Mouse (Mus musculus) stomach, embryonic 16.5 days (tissue): ENCODE measurements around the gene Trim72. TPM values are rescaled to one million over a fixed set of nuclear protein-coding genes. Genes with fewer than 3 reads are reported as not detected.

Experiments used
- ATAC-seq: fragments of 200-750 bp; cut with Nextera tagmentation; 2 replicates; pipeline ENCODE4 v1.8.0; 2017; ENCODE audit warnings: moderate number of reproducible peaks, moderate TSS enrichment; ENCODE audit not compliant: insufficient read depth, low FRiP score
- H3K27ac ChIP-seq: fragments of 300-500 bp; sonication (generic); 2 replicates; pipeline ENCODE4 v1.5.1; 2014; ENCODE audit warnings: low read length
- H3K27me3 ChIP-seq: fragments of 300-500 bp; sonication (generic); 2 replicates; pipeline ENCODE4 v1.6.1; 2014; ENCODE audit warnings: low read length, control low read depth, mixed read lengths; ENCODE audit not compliant: control insufficient read depth, insufficient read depth
- H3K36me3 ChIP-seq: fragments of 300-500 bp; sonication (generic); 2 replicates; pipeline ENCODE4 v1.6.1; 2014; ENCODE audit warnings: low read length; ENCODE audit not compliant: control insufficient read depth, insufficient read depth
- H3K4me1 ChIP-seq: fragments of 300-500 bp; sonication (generic); 2 replicates; pipeline ENCODE4 v1.6.1; 2014; ENCODE audit warnings: low read length, control low read depth, mixed read lengths; ENCODE audit not compliant: control insufficient read depth, insufficient read depth
- H3K4me2 ChIP-seq: fragments of 300-500 bp; sonication (generic); 2 replicates; pipeline ENCODE4 v1.6.1; 2014; ENCODE audit warnings: low read depth, low read length, mixed read lengths
- H3K4me3 ChIP-seq: fragments of 300-500 bp; sonication (generic); replicated peaks from 2 replicates; pipeline ENCODE4 v1.5.1; 2014; ENCODE audit warnings: mild to moderate bottlenecking, low read length
- H3K9ac ChIP-seq: fragments of 300-500 bp; sonication (generic); 2 replicates; pipeline ENCODE4 v1.6.1; 2014; ENCODE audit warnings: low read length
- H3K9me3 ChIP-seq: fragments of 300-500 bp; sonication (generic); replicated peaks from 2 replicates; pipeline ENCODE4 v1.6.1; 2016; ENCODE audit warnings: low read length, control low read depth; ENCODE audit not compliant: control insufficient read depth
- WGBS: fragments of 180-500 bp; shearing (Covaris S2); extraction: QIAGEN DNeasy Blood & Tissue Kit; methylation state at CpG from one replicate; pipeline ENCODE4 v1.1.7; 2014; 5-methylcytosine and 5-hydroxymethylcytosine counted together
- polyA plus RNA-seq: library from polyadenylated mRNA; unstranded; fragments of >200 nt; fragmentation: Nextera tagmentation; extraction: Ambion mirVana; gene quantifications from 2 replicates; pipeline ENCODE4 v1.2.1, GENCODE M21; 2015

The Trim72 gene
- polyA plus RNA-seq, 1 experiment from 2014 or later = 1.9 TPM

DNA sequence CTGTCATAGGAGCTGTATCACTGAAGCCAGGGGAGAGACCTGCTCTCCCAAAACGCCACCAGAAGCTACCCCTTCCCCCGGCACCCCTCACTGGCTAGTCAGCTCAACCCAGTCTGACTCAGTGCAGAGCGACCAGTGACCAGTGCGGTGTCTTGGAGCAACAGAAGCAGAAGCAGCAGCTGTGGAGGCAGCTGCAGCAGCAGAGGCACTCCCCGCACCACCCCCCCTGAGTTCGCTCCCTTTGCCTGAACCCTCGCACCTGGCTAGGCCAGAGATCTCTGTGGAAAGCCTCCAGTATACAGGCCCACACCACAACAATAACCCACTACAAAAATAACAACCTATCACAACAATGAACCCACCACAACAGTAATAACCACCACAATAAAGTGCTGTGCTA is 54.8 kb downstream of the Trim72 start:
- Histone ChIP-seq H3K4me2 (no peak overlapping the region), H3K27me3 (no peaks in the 10 kb centered on the region), H3K4me1 (no peaks in the 10 kb centered on the region), H3K9ac (no peak overlapping the region), H3K36me3 (no peaks in the 10 kb centered on the region), H3K27ac (no peak overlapping the region), H3K4me3 (no peak overlapping the region), H3K9me3 (no peaks in the 10 kb centered on the region)
- no peak; the same call in 1 of the 2 replicates for ATAC-seq
- 59% methylated on average over 7 of the region's 7 CpGs for WGBS

DNA sequence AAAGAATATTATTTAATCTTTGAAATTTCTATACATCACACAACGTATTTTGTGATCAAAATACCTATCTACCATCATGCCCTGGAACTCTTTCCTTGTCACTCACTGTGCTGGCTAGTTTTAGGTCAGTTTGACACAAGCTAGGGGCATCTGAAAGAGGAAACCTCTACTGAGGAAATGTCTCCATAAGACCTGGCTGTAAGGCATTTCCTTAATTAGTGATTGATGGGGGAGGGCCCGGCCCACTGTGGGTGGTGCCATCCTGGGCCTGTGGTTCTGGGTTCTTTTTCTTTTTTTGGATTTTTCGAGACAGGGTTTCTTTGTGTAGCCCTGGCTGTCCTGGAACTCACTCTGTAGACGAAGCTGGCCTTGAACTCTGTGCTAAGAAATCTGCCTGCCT is 55.3 kb downstream of the Trim72 start:
- WGBS = 69% methylated on average over 4 of the region's 4 CpGs

More for the DNA sequence above, 55.3 kb downstream of the Trim72 start:
- no peaks in the 10 kb centered on the region for H3K4me1 ChIP-seq
- H3K9me3 ChIP-seq = no peaks in the 10 kb centered on the region
- no peaks in the 10 kb centered on the region for H3K36me3 ChIP-seq
- H3K27me3 ChIP-seq = no peaks in the 10 kb centered on the region
- no peak overlapping the region for H3K9ac ChIP-seq
- H3K27ac ChIP-seq = no peak overlapping the region
- no peak overlapping the region for H3K4me2 ChIP-seq
- no peak overlapping the region for H3K4me3 ChIP-seq
- ATAC-seq = no peak

Other genes starting within 250 kb of the Trim72 start
- gene Orai3, start 234.1 kb upstream of the Trim72 start, polyA plus RNA-seq = 26.7 and 29.0 TPM in 2 replicates
- 10.5 and 16.4 TPM in 2 replicates for gene Setd1a, start 227.3 kb upstream of the Trim72 start, polyA plus RNA-seq
- not detected in 2 replicates for gene Gm49388, start 218.3 kb upstream of the Trim72 start, polyA plus RNA-seq
- gene Hsd3b7, start 203.3 kb upstream of the Trim72 start, polyA plus RNA-seq = 35.2 and 36.1 TPM in 2 replicates
- gene Stx4a, start 179.7 kb upstream of the Trim72 start, polyA plus RNA-seq = 43.1 and 48.6 TPM in 2 replicates
- 2.9 and 3.6 TPM in 2 replicates for gene Stx1b, start 179.4 kb upstream of the Trim72 start, polyA plus RNA-seq
- 9.9 and 11.2 TPM in 2 replicates for gene Zfp646, start 127.7 kb upstream of the Trim72 start, polyA plus RNA-seq
- 11.5 and 11.9 TPM in 2 replicates for gene Zfp668, start 127.1 kb upstream of the Trim72 start, polyA plus RNA-seq
- gene Prss53, start 113.0 kb upstream of the Trim72 start, polyA plus RNA-seq = 1.7 and 1.8 TPM in 2 replicates
- not detected in 2 replicates for gene Gm21974, start 108.5 kb upstream of the Trim72 start, polyA plus RNA-seq
- gene Vkorc1, start 108.3 kb upstream of the Trim72 start, polyA plus RNA-seq = 179 and 184 TPM in 2 replicates
- gene Bckdk, start 99.9 kb upstream of the Trim72 start, polyA plus RNA-seq = 134 and 148 TPM in 2 replicates
- 27.6 and 29.2 TPM in 2 replicates for gene Kat8, start 91.4 kb upstream of the Trim72 start, polyA plus RNA-seq
- 63.8 and 78.8 TPM in 2 replicates for gene Prss8, start 73.8 kb upstream of the Trim72 start, polyA plus RNA-seq
- 10.7 and 11.7 TPM in 2 replicates for gene Prss36, start 57.2 kb upstream of the Trim72 start, polyA plus RNA-seq
- 204 and 234 TPM in 2 replicates for gene Fus, start 36.5 kb upstream of the Trim72 start, polyA plus RNA-seq
- 179 and 188 TPM in 2 replicates for gene Pycard, start 10.1 kb upstream of the Trim72 start, polyA plus RNA-seq
- gene Itgam, start 58.7 kb downstream of the Trim72 start, polyA plus RNA-seq = 4.1 and 4.3 TPM in 2 replicates
- gene Gm49368, start 58.7 kb downstream of the Trim72 start, polyA plus RNA-seq = 0.04 TPM in 1 of 2 replicates, not detected in the other
- 0.27 and 0.72 TPM in 2 replicates for gene Itgax, start 125.6 kb downstream of the Trim72 start, polyA plus RNA-seq
- gene Itgad, start 150.4 kb downstream of the Trim72 start, polyA plus RNA-seq = not detected in 2 replicates
- gene Cox6a2, start 202.4 kb downstream of the Trim72 start, polyA plus RNA-seq = 1.2 and 35.0 TPM in 2 replicates
- gene Armc5, start 233.4 kb downstream of the Trim72 start, polyA plus RNA-seq = 14.0 and 14.5 TPM in 2 replicates
- 6.9 and 7.4 TPM in 2 replicates for gene 9130023H24Rik, start 234.1 kb downstream of the Trim72 start, polyA plus RNA-seq
- gene Tgfb1i1, start 242.9 kb downstream of the Trim72 start, polyA plus RNA-seq = 234 and 250 TPM in 2 replicates